10 mouse cellular contexts compared by ENCODE assay signal in genomic region chr9:115383935-115384334, GRCm38 (mm10).
A peak's percentile ranks its signal among the peaks of the same experiment; 100 is the strongest.
DNase-seq lines count a peak whose midpoint lies in the region; ATAC-seq and TF ChIP-seq lines count a peak whose summit lies in the region.
"Had no signal": no experiment of that assay in that cellular context is flagged by ENCODE, and none has a peak within 500 bp of the region (broad histone marks: within the 10 kb centered on the region; RNA-seq: fewer than 3 reads in every experiment).

No protein-coding gene starts in this region.

- H3K9me3 ChIP-seq in midbrain, postnatal 0 days (ENCODE audit: low read length) = no peaks in the 10 kb centered on the region
- H3K9me3 ChIP-seq in midbrain, embryonic 14.5 days (ENCODE audit: control insufficient read depth, low read length) = no peaks in the 10 kb centered on the region
- H3K9me3 ChIP-seq in heart, embryonic 12.5 days (replicated peaks) = no peaks in the 10 kb centered on the region
- H3K9me3 ChIP-seq in stomach, postnatal 0 days (ENCODE audit: control insufficient read depth, low read length) = no peaks in the 10 kb centered on the region
- H3K9me3 ChIP-seq: midbrain, embryonic 13.5 days had no signal

- no peak for TF ChIP-seq EP300 in stomach, postnatal 0 days (optimal IDR thresholded peaks at IDR 0.05)

- H3K4me1 ChIP-seq in midbrain, postnatal 0 days (ENCODE audit: insufficient read depth, low read length) = no peaks in the 10 kb centered on the region
- H3K4me1 ChIP-seq in midbrain, embryonic 14.5 days (ENCODE audit: control insufficient read depth, insufficient read depth, low read length) = 0 out of 2 replicates have a peak, but pooled peaks cover 5% of the 10 kb centered on the region
- H3K4me1 ChIP-seq in heart, embryonic 12.5 days (replicated peaks) = peaks cover 10% of the 10 kb centered on the region; the same call in 1 of the 2 replicates
- H3K4me1 ChIP-seq in stomach, postnatal 0 days (replicated peaks; ENCODE audit: control insufficient read depth, insufficient read depth) = peaks cover 4% of the 10 kb centered on the region; the same call in 1 of the 2 replicates

- no peak overlapping the region for H3K4me3 ChIP-seq in midbrain, postnatal 0 days (ENCODE audit: low read depth, low read length)
- H3K4me3 ChIP-seq in midbrain, embryonic 14.5 days (replicated peaks; ENCODE audit: low read depth, low read length) = no peak overlapping the region
- no peak overlapping the region for H3K4me3 ChIP-seq in heart, embryonic 12.5 days
- no peak overlapping the region for H3K4me3 ChIP-seq in stomach, postnatal 0 days (ENCODE audit: low read depth, low read length)
- H3K4me3 ChIP-seq: midbrain, embryonic 13.5 days had no signal

- no peaks in the 10 kb centered on the region for H3K36me3 ChIP-seq in midbrain, postnatal 0 days (ENCODE audit: insufficient read depth, low read length)
- no peaks in the 10 kb centered on the region for H3K36me3 ChIP-seq in midbrain, embryonic 14.5 days (ENCODE audit: control insufficient read depth, insufficient read depth, low read length)
- no peaks in the 10 kb centered on the region for H3K36me3 ChIP-seq in heart, embryonic 12.5 days
- no peaks in the 10 kb centered on the region for H3K36me3 ChIP-seq in stomach, postnatal 0 days (ENCODE audit: control insufficient read depth, insufficient read depth, low read length)
- H3K36me3 ChIP-seq: midbrain, embryonic 13.5 days had no signal

- no peak for TF ChIP-seq CTCF in midbrain, postnatal 0 days (IDR thresholded peaks at IDR 0.05)
- no peak for TF ChIP-seq CTCF in stomach, postnatal 0 days (IDR thresholded peaks at IDR 0.05; ENCODE audit: low read depth)

- ATAC-seq in midbrain, postnatal 0 days (ENCODE audit: low FRiP score) = no peak
- ATAC-seq in midbrain, embryonic 14.5 days (ENCODE audit: low FRiP score, low TSS enrichment) = no peak
- ATAC-seq in heart, embryonic 12.5 days (ENCODE audit: insufficient number of reproducible peaks, low FRiP score) = peak; percentile 72
- ATAC-seq in stomach, postnatal 0 days (ENCODE audit: low FRiP score, low TSS enrichment) = peak; percentile 54
- ATAC-seq: forebrain, embryonic 14.5 days; midbrain, embryonic 13.5 days had no signal

- H3K9ac ChIP-seq in midbrain, postnatal 0 days (replicated peaks; ENCODE audit: low read length, poor library complexity, severe bottlenecking) = no peak overlapping the region
- H3K9ac ChIP-seq in midbrain, embryonic 14.5 days (replicated peaks; ENCODE audit: low read length) = no peak overlapping the region
- H3K9ac ChIP-seq in heart, embryonic 12.5 days = no peak overlapping the region
- no peak overlapping the region for H3K9ac ChIP-seq in stomach, postnatal 0 days (ENCODE audit: low read length)
- H3K9ac ChIP-seq: midbrain, embryonic 13.5 days had no signal

- no peak overlapping the region for H3K27ac ChIP-seq in midbrain, postnatal 0 days (ENCODE audit: low read depth, low read length)
- no peak overlapping the region for H3K27ac ChIP-seq in midbrain, embryonic 14.5 days (replicated peaks; ENCODE audit: low read depth, low read length)
- 0 out of 2 replicates have a peak overlapping the region, but pooled peaks have one; percentile 3 for H3K27ac ChIP-seq in heart, embryonic 12.5 days (ENCODE audit: poor library complexity, severe bottlenecking)
- no peak overlapping the region for H3K27ac ChIP-seq in stomach, postnatal 0 days (replicated peaks)
- H3K27ac ChIP-seq: midbrain, embryonic 13.5 days had no signal

- peak; percentile 54 for DNase-seq in midbrain, postnatal 0 days (ENCODE audit: low spot score)
- DNase-seq in midbrain, embryonic 14.5 days = no peak
- peak; percentile 20 to 58 for DNase-seq in kidney, postnatal 25 days
- DNase-seq in stomach, postnatal 0 days (ENCODE audit: low spot score) = no peak
- DNase-seq in left cerebral cortex, postnatal 36 days (ENCODE audit: low spot score in 2 of 2) = no peak
- DNase-seq in thymus, postnatal 25 days = no peak
- DNase-seq in frontal cortex, postnatal 14 days (ENCODE audit: low spot score in 2 of 2) = no peak

- WGBS in midbrain, postnatal 0 days = 68% methylated on average over 4 of the region's 4 CpGs
- 67% methylated on average over 4 of the region's 4 CpGs for WGBS in midbrain, embryonic 14.5 days
- WGBS in heart, embryonic 12.5 days = 30% methylated on average over 4 of the region's 4 CpGs
- 40% methylated on average over 4 of the region's 4 CpGs for WGBS in stomach, postnatal 0 days

- no peak overlapping the region for H3K4me2 ChIP-seq in midbrain, postnatal 0 days (ENCODE audit: low read depth, low read length, poor library complexity, severe bottlenecking)
- H3K4me2 ChIP-seq in midbrain, embryonic 14.5 days (ENCODE audit: low read length) = no peak overlapping the region
- no peak overlapping the region for H3K4me2 ChIP-seq in heart, embryonic 12.5 days
- no peak overlapping the region for H3K4me2 ChIP-seq in stomach, postnatal 0 days (replicated peaks; ENCODE audit: low read depth)
- H3K4me2 ChIP-seq: midbrain, embryonic 13.5 days had no signal

- intact Hi-C loops in left cerebral cortex, postnatal 36 days (cut with DNase I) = no loop called here

- no peaks in the 10 kb centered on the region for H3K27me3 ChIP-seq in midbrain, postnatal 0 days (ENCODE audit: insufficient read depth, low read length)
- no peaks in the 10 kb centered on the region for H3K27me3 ChIP-seq in midbrain, embryonic 14.5 days (ENCODE audit: control insufficient read depth, insufficient read depth, low read length)
- H3K27me3 ChIP-seq in heart, embryonic 12.5 days (replicated peaks) = no peaks in the 10 kb centered on the region
- no peaks in the 10 kb centered on the region for H3K27me3 ChIP-seq in stomach, postnatal 0 days (ENCODE audit: control insufficient read depth, insufficient read depth, low read length)
- H3K27me3 ChIP-seq: midbrain, embryonic 13.5 days had no signal

Comparison
In these comparisons a context has a peak if more than half of its experiments do, and no peak if none do; other contexts are left out.
1. DNase-seq: peak in midbrain, postnatal 0 days (single experiment) and kidney, postnatal 25 days (2 of 2); none in midbrain, embryonic 14.5 days (single experiment), stomach, postnatal 0 days (single experiment), left cerebral cortex, postnatal 36 days (0 of 2), thymus, postnatal 25 days (single experiment) and frontal cortex, postnatal 14 days (0 of 2).
2. ATAC-seq: peak in heart, embryonic 12.5 days (single experiment) and stomach, postnatal 0 days (single experiment); none in midbrain, postnatal 0 days (single experiment) and midbrain, embryonic 14.5 days (single experiment).